11 mouse cellular contexts compared by ENCODE assay signal in genomic region chr1:51593621-51594441, GRCm38 (mm10).
DNase-seq lines count a peak whose midpoint lies in the region; ATAC-seq and TF ChIP-seq lines count a peak whose summit lies in the region.
"Had no signal": no experiment of that assay in that cellular context is flagged by ENCODE, and none has a peak within 500 bp of the region (broad histone marks: within the 10 kb centered on the region; RNA-seq: fewer than 3 reads in every experiment).

No protein-coding gene starts in this region.

- no peak for TF ChIP-seq CTCF in layer of hippocampus, adult 2 months (conservative IDR thresholded peaks at IDR 0.05)

- 36% methylated on average over 10 of the region's 10 CpGs for WGBS in limb, embryonic 11.5 days
- 41% methylated on average over 10 of the region's 10 CpGs for WGBS in liver, embryonic 11.5 days

- H3K9ac ChIP-seq in limb, embryonic 11.5 days (ENCODE audit: low read length): no peak overlapping the region
- no peak overlapping the region for H3K9ac ChIP-seq in liver, embryonic 11.5 days (ENCODE audit: low read depth, low read length)
- H3K9ac ChIP-seq: forebrain, embryonic 15.5 days; hindbrain, embryonic 15.5 days had no signal

- H3K4me1 ChIP-seq in limb, embryonic 11.5 days (ENCODE audit: control insufficient read depth, insufficient read depth, low read length): peaks cover 5% of the 10 kb centered on the region; the same call in 1 of the 2 replicates
- no peaks in the 10 kb centered on the region; the same call in 1 of the 2 replicates for H3K4me1 ChIP-seq in liver, embryonic 11.5 days (replicated peaks; ENCODE audit: control insufficient read depth, insufficient read depth, low read length)
- H3K4me1 ChIP-seq: forebrain, embryonic 15.5 days; hindbrain, embryonic 15.5 days had no signal

- no peak overlapping the region for H3K4me2 ChIP-seq in limb, embryonic 11.5 days (ENCODE audit: low read depth, severe bottlenecking)
- no peak overlapping the region for H3K4me2 ChIP-seq in liver, embryonic 11.5 days
- H3K4me2 ChIP-seq: forebrain, embryonic 15.5 days; hindbrain, embryonic 15.5 days had no signal

- H3K36me3 ChIP-seq in limb, embryonic 11.5 days (ENCODE audit: control insufficient read depth, insufficient read depth, low read length): no peaks in the 10 kb centered on the region
- H3K36me3 ChIP-seq in liver, embryonic 11.5 days (ENCODE audit: control insufficient read depth, insufficient read depth, low read length): no peaks in the 10 kb centered on the region
- H3K36me3 ChIP-seq: forebrain, embryonic 15.5 days; hindbrain, embryonic 15.5 days had no signal

- no peak overlapping the region for H3K4me3 ChIP-seq in layer of hippocampus, adult 2 months
- no peak overlapping the region for H3K4me3 ChIP-seq in limb, embryonic 11.5 days (ENCODE audit: low read depth, low read length)
- no peak overlapping the region for H3K4me3 ChIP-seq in liver, embryonic 11.5 days (ENCODE audit: low read depth, low read length)
- H3K4me3 ChIP-seq: forebrain, embryonic 15.5 days; hindbrain, embryonic 15.5 days had no signal

- peak overlapping the region; percentile 6; the same call in 1 of the 2 replicates for H3K27ac ChIP-seq in layer of hippocampus, adult 2 months
- no peak overlapping the region for H3K27ac ChIP-seq in limb, embryonic 11.5 days (replicated peaks; ENCODE audit: low read depth, low read length)
- no peak overlapping the region for H3K27ac ChIP-seq in liver, embryonic 11.5 days (ENCODE audit: low read depth, low read length)
- H3K27ac ChIP-seq: forebrain, embryonic 15.5 days; hindbrain, embryonic 15.5 days had no signal

- no peaks in the 10 kb centered on the region for H3K9me3 ChIP-seq in limb, embryonic 11.5 days (ENCODE audit: control insufficient read depth, low read length)
- H3K9me3 ChIP-seq in liver, embryonic 11.5 days (ENCODE audit: control insufficient read depth, low read length): no peaks in the 10 kb centered on the region
- H3K9me3 ChIP-seq: forebrain, embryonic 15.5 days; hindbrain, embryonic 15.5 days had no signal

- no peak for ATAC-seq in limb, embryonic 11.5 days (ENCODE audit: insufficient number of reproducible peaks, low FRiP score, low TSS enrichment, low read depth)
- ATAC-seq in liver, embryonic 11.5 days (replicated peaks; ENCODE audit: low FRiP score): no peak
- ATAC-seq: forebrain, embryonic 15.5 days had no signal

- DNase-seq in layer of hippocampus, adult 2 months (ENCODE audit: low spot score in 2 of 2): no peak
- no peak for DNase-seq in layer of hippocampus, adult 9-11 months
- peak; percentile 42 for DNase-seq in NIH3T3 (ENCODE audit: low read depth)
- peak; percentile 30 for DNase-seq in limb, embryonic 11.5 days (ENCODE audit: low spot score)
- peak; percentile 61 for DNase-seq in thymus, postnatal 25 days
- DNase-seq in liver, embryonic 11.5 days (ENCODE audit: low spot score): no peak
- no peak for DNase-seq in liver
- DNase-seq in adipocyte (ENCODE audit: low spot score): no peak
- DNase-seq: heart, adult 18-20 months had no signal

- no peaks in the 10 kb centered on the region for H3K27me3 ChIP-seq in limb, embryonic 11.5 days (ENCODE audit: control insufficient read depth, insufficient read depth, low read length)
- H3K27me3 ChIP-seq in liver, embryonic 11.5 days (replicated peaks; ENCODE audit: control insufficient read depth, insufficient read depth, low read length): no peaks in the 10 kb centered on the region
- H3K27me3 ChIP-seq: forebrain, embryonic 15.5 days; hindbrain, embryonic 15.5 days had no signal

Comparison
In these comparisons a context has a peak if more than half of its experiments do, and no peak if none do; other contexts are left out.
1. DNase-seq: peak in NIH3T3 (single experiment), limb, embryonic 11.5 days (single experiment) and thymus, postnatal 25 days (single experiment); none in layer of hippocampus, adult 2 months (0 of 2), layer of hippocampus, adult 9-11 months (single experiment), liver, embryonic 11.5 days (single experiment), liver (single experiment) and adipocyte (single experiment).